Mouse (Mus musculus): ENCODE data around the gene Snrpa. TPM values are rescaled to one million over a fixed set of nuclear protein-coding genes. Genes with fewer than 3 reads are reported as not detected.

The Snrpa gene
- total and polyA plus RNA-seq, 3 experiments = 67.1 to 233 (median 123) TPM

DNA sequence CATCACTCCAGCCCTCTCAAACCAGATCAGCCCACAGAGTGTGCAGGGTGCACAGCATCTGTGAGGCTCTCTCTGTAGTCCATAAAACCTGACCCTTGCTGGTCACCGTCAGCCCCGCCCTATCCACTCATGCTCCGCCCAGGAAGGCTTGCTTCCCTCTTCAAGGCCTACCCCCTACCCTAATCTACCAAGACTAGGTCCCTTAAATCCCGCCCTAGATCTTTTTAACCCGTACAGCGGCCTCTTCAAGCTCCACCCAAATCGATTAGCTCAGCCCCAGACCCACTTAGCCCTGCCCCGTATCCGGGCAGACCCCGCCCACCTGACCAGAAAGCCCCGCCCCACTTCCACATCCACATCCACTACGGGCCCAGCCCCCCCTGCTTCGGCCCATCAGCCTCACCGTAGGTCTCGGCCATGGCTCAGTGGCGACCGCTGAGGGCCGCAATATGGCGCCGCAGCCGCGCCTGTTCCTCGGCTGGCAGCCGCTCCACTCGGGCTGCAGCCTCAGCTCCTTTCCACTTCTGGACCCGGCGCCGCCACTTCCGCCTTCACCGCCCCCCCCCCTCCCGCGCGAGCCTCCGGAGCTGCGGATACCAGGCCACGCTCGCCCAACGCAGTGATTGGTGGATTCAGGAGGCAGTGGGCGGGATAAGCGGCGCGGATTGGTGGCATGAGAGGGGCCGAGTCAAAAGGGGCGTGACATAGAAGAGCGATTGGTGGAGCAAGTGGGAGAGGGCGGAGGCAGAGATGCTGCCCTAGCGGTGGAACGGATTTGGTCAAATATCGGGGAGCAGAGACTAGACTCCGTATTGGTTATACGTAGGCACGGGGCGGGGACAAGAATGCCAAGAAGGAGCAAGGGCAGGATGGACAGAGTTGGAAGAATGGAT is 17.5 kb downstream of the Snrpa start, which contains the start of gene Rab4b:
Rab4b (minus strand) TSS at position 573 of the 893 bp plus-strand sequence.
- TF ChIP-seq SIN3A (IDR thresholded peaks at IDR 0.05; ENCODE audit: low read length) (no peak), BHLHE40 (IDR thresholded peaks at IDR 0.05; ENCODE audit: low read depth, low read length) (peak; percentile 12; the same call in 1 of the 2 replicates), ZNF384 (IDR thresholded peaks at IDR 0.05; ENCODE audit: low read depth, low read length) (no peak), POLR2AphosphoS2 (IDR thresholded peaks at IDR 0.05; ENCODE audit: low read depth, low read length) (no peak; the same call in none of the 2 replicates), MAX (IDR thresholded peaks at IDR 0.05; ENCODE audit: low read length) (0 out of 2 replicates have a peak, but pooled peaks have one; percentile 5), MAZ (IDR thresholded peaks at IDR 0.05; ENCODE audit: low read depth, low read length) (peak; percentile 76), ZC3H11A (IDR thresholded peaks at IDR 0.05; ENCODE audit: low read depth, low read length) (no peak), MXI1 (IDR thresholded peaks at IDR 0.05; ENCODE audit: low read depth, low read length) (peak; percentile 38; the same call in 1 of the 2 replicates), ZKSCAN1 (IDR thresholded peaks at IDR 0.05; ENCODE audit: borderline replicate concordance, low read depth, low read length) (no peak), RCOR1 (conservative IDR thresholded peaks at IDR 0.05; ENCODE audit: low read depth, low read length) (no peak), JUN (IDR thresholded peaks at IDR 0.05; ENCODE audit: insufficient read depth, low read depth, low read length) (no peak), UBTF (IDR thresholded peaks at IDR 0.05; ENCODE audit: low read depth, low read length) (no peak), E2F4 (IDR thresholded peaks at IDR 0.05; ENCODE audit: insufficient replicate concordance, low read depth, low read length) (0 out of 2 replicates have a peak, but pooled peaks have one; percentile 50), ELF1 (IDR thresholded peaks at IDR 0.05; ENCODE audit: low read depth, low read length) (peak; percentile 96), ETS1 (conservative IDR thresholded peaks at IDR 0.05; ENCODE audit: low read depth, low read length) (no peak), TBP (conservative IDR thresholded peaks at IDR 0.05; ENCODE audit: low read depth, low read length) (peak; percentile 60; the same call in 1 of the 2 replicates), CHD2 (IDR thresholded peaks at IDR 0.05; ENCODE audit: low read length) (peak; percentile 94), CTCF (conservative IDR thresholded peaks at IDR 0.05 in 1 of 2, IDR thresholded peaks at IDR 0.05 in 1 of 2; ENCODE audit: low read depth in 2 of 2, low read length in 2 of 2) (0 out of 4 replicates have a peak, but pooled peaks of 1 of the 2 experiments have one; percentile 14), GABPA (IDR thresholded peaks at IDR 0.05; ENCODE audit: insufficient replicate concordance, low read depth, low read length) (no peak), NELFE (IDR thresholded peaks at IDR 0.05; ENCODE audit: low read depth, low read length) (no peak; the same call in 1 of the 2 replicates), IRF4 (IDR thresholded peaks at IDR 0.05; ENCODE audit: low read depth, low read length) (peak; percentile 28; the same call in 1 of the 2 replicates), POLR2A (IDR thresholded peaks at IDR 0.05; ENCODE audit: low read depth, low read length) (peak; percentile 58), TCF12 (IDR thresholded peaks at IDR 0.05; ENCODE audit: low read depth, low read length) (peak; percentile 14; the same call in 1 of the 2 replicates), ZMIZ1 (IDR thresholded peaks at IDR 0.05; ENCODE audit: low read depth, low read length) (peak; percentile 59; the same call in 1 of the 2 replicates)
- H3K4me2 ChIP-seq (ENCODE audit: insufficient read depth, low read depth, poor library complexity, severe bottlenecking) = peak within 1 kb of the TSS; percentile 97

More for the DNA sequence above, 17.5 kb downstream of the Snrpa start, which contains the start of gene Rab4b:
- Histone ChIP-seq H3K27ac (ENCODE audit: insufficient read depth, low read depth) (peak within 1 kb of the TSS; percentile 90), H3K79me2 (replicated peaks; ENCODE audit: control insufficient read depth, extremely low read depth, insufficient read depth, poor library complexity, severe bottlenecking) (peaks cover 7% of the 10 kb centered on the region), H3K4me1 (ENCODE audit: control insufficient read depth in 1 of 2, insufficient read depth in 2 of 2) (peaks cover 3 to 51% of the 10 kb centered on the region in 2 experiments; a peak in 3 of 4 replicates), H3K36me3 (replicated peaks in 1 of 2; ENCODE audit: control insufficient read depth in 1 of 2, insufficient read depth in 1 of 2, low read length in 1 of 2) (peaks cover 23 to 47% of the 10 kb centered on the region in 2 experiments), H3K27me3 (replicated peaks) (no peaks in the 10 kb centered on the region), H3K9ac (ENCODE audit: insufficient read depth, low read depth) (peak within 1 kb of the TSS; percentile 94), H3K9me3 (replicated peaks; ENCODE audit: low read length) (no peaks in the 10 kb centered on the region), H3K4me3 (replicated peaks in 1 of 3; ENCODE audit: low read depth in 2 of 3, low read length in 2 of 3, poor library complexity in 1 of 3) (peak within 1 kb of the TSS; percentile 67 to 71 (median 68))
- dilution Hi-C loops (cut with MboI; ENCODE audit: extremely low pct_ligation_motif_present, extremely low pct_unique_long_range_greater_than_20kb, low sequenced_read_pairs) = no loop called here
- in situ Hi-C loops (cut with MboI; ENCODE audit: low pct_ligation_motif_present, low pct_unique_long_range_greater_than_20kb, low sequenced_read_pairs) = no loop called here
- DNase-seq (ENCODE audit: extremely low read depth) = peak; percentile 99

All from CH12.LX (cell line).